Mouse (Mus musculus) forebrain, embryonic 11.5 days (tissue): ENCODE measurements around the gene Mllt10. TPM values are rescaled to one million over a fixed set of nuclear protein-coding genes. Genes with fewer than 3 reads are reported as not detected.

Source experiments
- ATAC-seq: fragments of 200-750 bp; cut with Nextera tagmentation; replicated peaks from 2 replicates; pipeline ENCODE4 v1.8.0; 2017; ENCODE audit warnings: moderate TSS enrichment; ENCODE audit not compliant: low FRiP score
- DNase-seq: peaks from one replicate; pipeline ENCODE4 v3.0.0-alpha.2; 2017; ENCODE audit warnings: low spot score
- H3K27ac ChIP-seq: fragments of 300-500 bp; sonication (generic); 2 replicates; pipeline ENCODE4 v1.5.1; 2014; ENCODE audit warnings: low read depth, low read length
- H3K27me3 ChIP-seq: fragments of 300-500 bp; sonication (generic); 2 replicates; pipeline ENCODE4 v1.6.1; 2014; ENCODE audit warnings: mild to moderate bottlenecking, low read length, mixed read lengths; ENCODE audit not compliant: control insufficient read depth, insufficient read depth
- H3K36me3 ChIP-seq: fragments of 300-500 bp; sonication (generic); 2 replicates; pipeline ENCODE4 v1.6.1; 2014; ENCODE audit warnings: mild to moderate bottlenecking, low read length, moderate library complexity, mixed read lengths; ENCODE audit not compliant: control insufficient read depth, insufficient read depth
- H3K4me1 ChIP-seq: fragments of 300-500 bp; sonication (generic); replicated peaks from 2 replicates; pipeline ENCODE4 v1.6.1; 2014; ENCODE audit warnings: low read length, mixed read lengths; ENCODE audit not compliant: control insufficient read depth, insufficient read depth
- H3K4me2 ChIP-seq: fragments of 300-500 bp; sonication (generic); 2 replicates; pipeline ENCODE4 v1.6.1; 2014; ENCODE audit warnings: low read depth, mild to moderate bottlenecking, low read length, moderate library complexity, mixed read lengths; ENCODE audit not compliant: severe bottlenecking
- H3K4me3 ChIP-seq: fragments of 300-500 bp; sonication (generic); 2 replicates; pipeline ENCODE4 v1.5.1; 2014; ENCODE audit warnings: low read depth, low read length
- H3K9ac ChIP-seq: fragments of 300-500 bp; sonication (generic); 2 replicates; pipeline ENCODE4 v1.6.1; 2014; ENCODE audit warnings: low read length
- H3K9me3 ChIP-seq: fragments of 300-500 bp; sonication (generic); 2 replicates; pipeline ENCODE4 v1.6.1; 2016; ENCODE audit warnings: low read length, mixed read lengths; ENCODE audit not compliant: control insufficient read depth
- WGBS: fragments of 180-500 bp; shearing (Covaris S2); extraction: QIAGEN DNeasy Blood & Tissue Kit; methylation state at CpG from one replicate; pipeline ENCODE4 v1.1.7; 2014; 5-methylcytosine and 5-hydroxymethylcytosine counted together
- polyA plus RNA-seq: library from polyadenylated mRNA; unstranded; fragments of >200 nt; fragmentation: Nextera tagmentation; extraction: Ambion mirVana; gene quantifications from 2 replicates; pipeline ENCODE4 v1.2.1, GENCODE M21; 2014

Mllt10 gene
- 52.9 and 54.2 TPM in 2 replicates for polyA plus RNA-seq

DNA sequence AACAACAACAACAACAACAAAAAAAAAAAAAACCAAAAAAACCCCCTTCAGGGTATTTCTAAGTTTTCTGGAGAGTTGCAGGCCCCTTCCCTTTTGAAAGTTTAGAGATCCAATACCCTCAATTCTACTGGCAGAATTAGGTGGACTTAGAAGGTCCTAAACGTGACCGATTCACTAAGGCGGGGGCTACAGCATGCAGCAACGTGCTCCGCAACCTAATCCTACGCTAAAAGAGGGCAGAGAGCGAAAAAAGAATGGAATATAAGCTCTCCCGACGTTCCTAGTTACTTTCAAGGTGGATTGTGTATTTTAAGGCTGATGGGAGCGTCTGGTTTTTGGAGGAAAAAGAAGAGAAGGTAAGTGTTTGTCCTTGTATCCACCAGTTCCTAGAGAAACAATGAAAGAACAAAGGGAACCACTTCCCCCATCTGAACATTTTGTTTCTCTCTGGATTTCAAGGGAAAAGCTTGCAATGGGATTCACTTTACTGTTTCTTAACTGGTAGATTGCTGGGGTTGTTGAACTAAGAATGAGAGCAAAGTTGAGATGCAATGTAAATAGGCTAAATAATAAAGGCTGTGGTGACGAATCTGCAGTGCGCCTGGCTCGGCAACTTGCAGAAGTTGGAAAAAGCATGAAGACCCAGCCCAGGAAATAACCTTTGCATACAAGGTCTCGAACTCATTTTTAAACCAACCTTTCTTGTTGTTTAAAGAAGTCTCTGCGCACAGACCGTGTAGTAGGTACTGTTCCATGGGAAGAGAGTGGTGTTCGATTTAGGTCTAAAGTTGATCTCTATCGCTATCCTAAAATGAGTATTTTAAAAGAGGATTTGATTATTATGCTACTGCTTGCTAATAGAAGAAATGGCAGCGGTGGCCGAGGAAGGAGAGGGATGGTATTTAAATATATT, at the start of gene Mllt10:
Gene Mllt10 (plus strand): TSS at position 222 of the 913 bp plus-strand sequence.
- H3K4me1 ChIP-seq: peaks cover 17% of the 10 kb centered on the region
- WGBS: under 1% methylated on average over 20 of the region's 20 CpGs
- peak within 1 kb of the TSS; percentile 100 for H3K27ac ChIP-seq
- no peaks in the 10 kb centered on the region for H3K27me3 ChIP-seq
- H3K36me3 ChIP-seq: no peaks in the 10 kb centered on the region
- peak within 1 kb of the TSS; percentile 82 for H3K4me2 ChIP-seq
- no peak for ATAC-seq
- peak within 1 kb of the TSS; percentile 99 for H3K9ac ChIP-seq
- no peaks in the 10 kb centered on the region for H3K9me3 ChIP-seq
- no peak for DNase-seq
- H3K4me3 ChIP-seq: peak within 1 kb of the TSS; percentile 51

DNA sequence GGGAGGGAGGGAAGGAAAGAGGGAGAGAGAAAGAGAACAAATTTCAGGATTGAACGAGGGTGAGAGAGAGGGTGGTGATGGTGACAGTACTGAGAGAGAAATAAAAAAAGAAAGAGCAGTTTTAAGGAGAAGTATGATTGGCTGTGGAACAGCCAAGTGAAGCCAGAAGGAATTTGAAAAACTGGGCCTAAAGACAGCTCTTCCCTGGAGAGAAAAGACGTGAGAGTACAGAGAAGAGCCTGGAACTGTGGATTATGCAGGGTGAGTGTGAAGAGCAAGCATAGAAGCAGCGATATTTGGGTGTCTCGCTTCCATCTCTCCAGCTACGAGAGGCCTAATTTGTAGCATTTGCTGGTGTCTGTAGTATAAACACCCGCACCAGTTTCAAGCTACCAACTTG, 43.8 kb upstream of the Mllt10 start:
- ATAC-seq: no peak
- 90% methylated on average over 6 of the region's 6 CpGs for WGBS
- Histone ChIP-seq H3K27ac (no peak overlapping the region), H3K36me3 (no peaks in the 10 kb centered on the region), H3K9ac (no peak overlapping the region), H3K27me3 (no peaks in the 10 kb centered on the region), H3K4me3 (no peak overlapping the region), H3K9me3 (no peaks in the 10 kb centered on the region), H3K4me2 (no peak overlapping the region), H3K4me1 (no peaks in the 10 kb centered on the region)
- peak; percentile 11 for DNase-seq

DNA sequence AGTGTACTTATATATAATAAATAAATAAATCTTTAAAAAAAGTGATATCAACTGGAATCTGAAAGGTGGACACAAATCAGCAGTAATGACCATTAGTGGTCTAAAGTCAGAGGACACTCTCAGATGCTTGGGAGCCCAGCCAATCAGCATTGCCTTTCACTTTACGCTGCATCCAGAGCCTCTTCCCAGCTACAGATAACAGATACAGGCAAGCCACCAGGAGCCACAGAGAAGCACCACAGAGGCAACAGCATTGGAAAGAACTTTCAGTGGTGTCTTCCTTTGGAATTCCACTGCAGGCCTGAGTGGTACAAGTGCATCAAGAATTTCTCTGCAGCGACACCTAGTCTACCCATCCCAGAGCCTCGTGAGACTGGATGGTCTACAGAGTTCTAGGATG, 42.2 kb upstream of the Mllt10 start:
- no peak overlapping the region for H3K4me3 ChIP-seq

DNA sequence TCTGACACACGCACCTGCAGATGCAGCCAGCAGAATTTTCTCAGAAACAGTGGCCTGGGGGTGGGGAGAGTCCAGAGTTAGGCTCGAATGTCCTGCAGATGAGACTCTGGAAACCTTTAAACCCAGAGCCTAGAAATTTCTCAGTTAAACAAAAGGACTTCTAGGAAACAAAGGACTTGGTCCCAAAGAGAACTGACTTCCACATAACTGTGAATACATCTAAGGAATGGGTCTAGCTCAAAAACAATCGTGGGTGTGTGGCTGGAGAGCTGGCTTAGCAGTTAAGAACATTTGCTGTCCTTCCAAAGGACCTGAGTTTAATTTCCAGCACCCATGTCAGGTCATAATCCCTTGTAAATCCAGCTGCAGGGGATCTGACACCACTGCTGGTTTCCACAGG, 39.5 kb upstream of the Mllt10 start:
- H3K4me3 ChIP-seq: no peak overlapping the region
- 54% methylated on average over 3 of the region's 3 CpGs for WGBS
- ATAC-seq (no peak), DNase-seq (no peak)
- H3K9me3 ChIP-seq: no peaks in the 10 kb centered on the region
- H3K27ac ChIP-seq: no peak overlapping the region
- H3K4me2 ChIP-seq: no peak overlapping the region
- H3K9ac ChIP-seq: no peak overlapping the region
- H3K27me3 ChIP-seq: no peaks in the 10 kb centered on the region
- no peaks in the 10 kb centered on the region for H3K4me1 ChIP-seq
- H3K36me3 ChIP-seq: no peaks in the 10 kb centered on the region

More for the DNA sequence above, 42.2 kb upstream of the Mllt10 start:
- H3K4me2 ChIP-seq: no peak overlapping the region
- H3K27ac ChIP-seq: no peak overlapping the region
- no peaks in the 10 kb centered on the region for H3K36me3 ChIP-seq
- no peak overlapping the region for H3K9ac ChIP-seq
- no peaks in the 10 kb centered on the region for H3K27me3 ChIP-seq
- H3K4me1 ChIP-seq: no peaks in the 10 kb centered on the region
- DNase-seq: peak; percentile 31
- WGBS: 94% methylated on average over 3 of the region's 3 CpGs
- no peak for ATAC-seq
- no peaks in the 10 kb centered on the region for H3K9me3 ChIP-seq

DNA sequence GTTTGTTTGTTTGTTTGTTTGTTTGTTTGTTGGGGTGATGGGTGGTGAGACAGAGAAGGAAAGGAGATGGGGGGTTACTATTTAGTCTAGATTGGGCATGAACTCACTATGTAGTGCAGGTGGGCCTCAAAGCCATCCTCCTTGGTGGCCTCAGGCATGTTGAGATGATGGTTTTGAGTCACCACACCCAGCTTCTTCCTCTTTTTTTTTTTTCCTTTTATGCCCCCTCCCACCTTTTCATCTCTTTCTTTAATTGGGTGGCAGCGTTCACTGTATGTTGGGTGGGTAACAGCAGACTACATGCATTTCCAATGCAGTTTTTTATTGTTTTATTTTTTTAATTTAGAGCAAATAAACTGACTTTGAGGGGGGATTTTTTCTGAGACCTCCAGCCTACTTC, 38.4 kb upstream of the Mllt10 start:
- WGBS: 91% methylated on average over 1 of the region's 1 CpGs
- H3K36me3 ChIP-seq: no peaks in the 10 kb centered on the region

DNA sequence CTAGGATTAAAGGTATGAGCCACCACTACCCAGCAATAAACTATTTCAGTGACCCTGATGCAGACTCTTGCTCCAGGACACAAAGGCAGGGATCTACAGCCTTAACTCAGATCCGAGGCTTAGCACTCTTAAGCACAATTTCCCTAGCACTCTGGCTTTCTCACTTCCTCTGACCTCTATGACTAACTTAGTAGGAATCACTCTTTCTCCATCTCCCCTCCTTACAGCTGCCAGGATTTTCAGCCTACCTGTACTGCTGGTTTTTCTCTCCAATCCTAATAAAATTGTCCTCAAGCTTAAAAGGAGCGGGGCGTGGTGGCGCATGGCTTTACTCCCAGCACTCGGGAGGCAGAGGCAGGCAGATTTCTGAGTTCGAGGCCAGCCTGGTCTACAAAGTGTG, 37.7 kb upstream of the Mllt10 start:
- Histone ChIP-seq H3K9me3 (no peaks in the 10 kb centered on the region), H3K9ac (no peak overlapping the region), H3K4me3 (no peak overlapping the region), H3K4me2 (no peak overlapping the region), H3K27me3 (no peaks in the 10 kb centered on the region), H3K27ac (no peak overlapping the region), H3K4me1 (no peaks in the 10 kb centered on the region), H3K36me3 (no peaks in the 10 kb centered on the region)
- DNase-seq: no peak
- no peak for ATAC-seq
- 91% methylated on average over 6 of the region's 6 CpGs for WGBS

More for the DNA sequence above, 38.4 kb upstream of the Mllt10 start:
- H3K9ac ChIP-seq: no peak overlapping the region
- ATAC-seq: no peak
- H3K9me3 ChIP-seq: no peaks in the 10 kb centered on the region
- DNase-seq: no peak
- H3K4me3 ChIP-seq: no peak overlapping the region
- H3K27ac ChIP-seq: no peak overlapping the region
- H3K4me1 ChIP-seq: no peaks in the 10 kb centered on the region
- no peak overlapping the region for H3K4me2 ChIP-seq
- H3K27me3 ChIP-seq: no peaks in the 10 kb centered on the region

DNA sequence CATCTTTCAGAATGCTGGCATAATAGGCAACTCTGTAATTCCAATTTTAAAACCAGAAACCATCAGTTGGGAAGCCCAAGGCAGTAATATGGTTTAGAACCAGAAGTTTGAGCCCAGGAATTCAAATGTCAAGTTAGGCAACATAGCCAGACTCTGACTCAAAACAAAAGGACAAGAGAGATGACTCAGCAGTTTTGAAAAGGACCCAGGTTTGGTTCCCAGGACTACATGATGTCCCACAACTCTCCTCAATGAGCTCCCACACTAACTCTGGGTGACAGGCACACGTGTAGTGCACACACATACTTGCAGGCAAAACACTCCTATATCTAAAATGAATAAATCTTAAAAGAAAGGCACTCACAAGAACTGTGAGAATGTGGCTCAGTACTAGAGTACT, 35.9 kb upstream of the Mllt10 start:
- DNase-seq: no peak
- no peak overlapping the region for H3K27ac ChIP-seq
- H3K36me3 ChIP-seq: no peaks in the 10 kb centered on the region
- no peaks in the 10 kb centered on the region for H3K9me3 ChIP-seq
- no peak overlapping the region for H3K4me2 ChIP-seq
- no peak for ATAC-seq
- no peaks in the 10 kb centered on the region for H3K27me3 ChIP-seq
- H3K9ac ChIP-seq: no peak overlapping the region
- no peaks in the 10 kb centered on the region; the same call in 1 of the 2 replicates for H3K4me1 ChIP-seq
- no peak overlapping the region for H3K4me3 ChIP-seq
- WGBS: 88% methylated on average over 1 of the region's 1 CpGs

DNA sequence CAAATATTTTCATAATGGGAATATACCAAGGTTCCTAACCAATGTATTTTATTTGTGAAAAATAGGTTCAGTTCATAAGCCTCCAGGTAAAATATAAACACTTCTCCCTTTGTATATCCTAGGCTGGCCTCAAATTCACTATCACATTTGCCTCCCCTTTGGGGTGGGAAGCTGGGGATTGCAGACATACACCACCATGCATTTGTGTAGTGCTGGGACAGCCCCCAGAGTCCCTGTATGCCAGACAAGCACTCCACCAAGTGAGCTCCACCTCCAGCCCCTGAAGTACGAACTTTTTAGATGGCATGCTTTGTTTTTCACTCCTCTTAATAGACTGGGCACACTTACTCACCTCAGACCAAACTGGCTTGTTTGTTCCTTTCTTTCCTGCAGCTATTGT, 32.2 kb upstream of the Mllt10 start:
- no peaks in the 10 kb centered on the region for H3K9me3 ChIP-seq
- peaks cover 1% of the 10 kb centered on the region; the same call in 1 of the 2 replicates for H3K4me1 ChIP-seq
- 57% methylated on average over 1 of the region's 1 CpGs for whole genome bisulfite sequencing
- no peak overlapping the region for H3K9ac ChIP-seq
- H3K27ac ChIP-seq: no peak overlapping the region
- no peaks in the 10 kb centered on the region for H3K36me3 ChIP-seq
- ATAC-seq (no peak), DNase-seq (no peak)
- H3K4me3 ChIP-seq: no peak overlapping the region
- H3K4me2 ChIP-seq: no peak overlapping the region
- H3K27me3 ChIP-seq: no peaks in the 10 kb centered on the region
